Mouse (Mus musculus) right cerebral cortex, postnatal 36 days (tissue): Measurements from ENCODE around the gene Pglyrp1.

ENCODE experiments used
- DNase-seq, 2 experiments: peaks; one replicate each; pipeline ENCODE4 v3.0.0; 2022; ENCODE audit warnings: low spot score in 2 of 2, mixed read lengths in 1 of 2

Gene Pglyrp1

GRCm38 (mm10) chr7:18927759-18928158 lies 56.6 kb downstream of the Pglyrp1 start:
- no peak for DNase-seq
